In the genomic region with DNA sequence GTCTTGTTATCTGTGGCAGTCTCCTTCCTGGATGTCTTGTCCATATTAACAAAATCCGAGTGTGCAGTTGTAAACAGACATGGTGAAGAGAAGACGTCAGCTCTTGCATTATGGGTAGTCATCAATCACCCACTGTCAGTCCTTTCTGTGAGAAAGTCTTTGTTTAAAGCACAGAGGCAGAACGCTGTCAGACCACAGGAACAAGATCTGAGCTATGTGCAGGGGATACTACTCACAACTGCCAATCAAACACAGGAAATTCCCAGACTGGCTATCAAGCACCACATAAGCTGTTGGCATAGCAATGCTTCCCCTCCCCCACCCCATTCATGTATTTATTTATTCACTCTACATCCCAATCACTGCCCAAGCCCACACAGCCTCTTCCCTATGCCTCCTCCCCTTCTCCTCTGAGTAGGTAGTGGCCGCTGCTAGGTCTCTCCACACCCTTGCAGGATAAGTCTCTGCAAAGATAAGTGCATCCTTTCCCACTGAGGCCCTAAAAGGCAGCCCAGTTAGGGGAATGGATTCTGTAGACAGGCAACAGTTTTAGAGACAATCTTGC, we compare ENCODE assay signal across 12 mouse cellular contexts.
DNase-seq lines count a peak whose midpoint lies in the region; ATAC-seq and TF ChIP-seq lines count a peak whose summit lies in the region.
"Had no signal": no experiment of that assay in that cellular context is flagged by ENCODE, and none has a peak within 500 bp of the region (broad histone marks: within the 10 kb centered on the region; RNA-seq: fewer than 3 reads in every experiment).

No protein-coding gene starts in this region.

- intact Hi-C loops in gastrocnemius, adult 2 months (cut with DNase I) = no loop called here

- DNase-seq in midbrain, embryonic 11.5 days (ENCODE audit: low spot score, missing footprints) = no peak
- DNase-seq in midbrain, embryonic 10.5 days (ENCODE audit: low spot score) = no peak
- DNase-seq in embryo, embryonic 11 days = peak; percentile 52
- peak; percentile 33 for DNase-seq in hindbrain, embryonic 14.5 days (ENCODE audit: low spot score)
- peak; percentile 9 for DNase-seq in midbrain, postnatal 0 days (ENCODE audit: low spot score)
- no peak for DNase-seq in gastrocnemius, adult 2 months
- no peak for DNase-seq in adrenal gland, adult (ENCODE audit: inconsistent age in 2 of 2, low spot score in 1 of 2)
- DNase-seq in spleen, adult 18-20 months = no peak
- DNase-seq: cerebellum, adult 9-10 months; gastrocnemius, postnatal 36 days; kidney, adult 2 months had no signal

- no peak overlapping the region for H3K27ac ChIP-seq in midbrain, embryonic 11.5 days (ENCODE audit: low read depth, low read length)
- H3K27ac ChIP-seq in midbrain, embryonic 10.5 days (replicated peaks) = no peak overlapping the region
- H3K27ac ChIP-seq in hindbrain, embryonic 14.5 days = no peak overlapping the region
- H3K27ac ChIP-seq in midbrain, postnatal 0 days (ENCODE audit: low read depth, low read length) = no peak overlapping the region
- no peak overlapping the region for H3K27ac ChIP-seq in gastrocnemius, adult 2 months

- ATAC-seq in midbrain, embryonic 11.5 days (ENCODE audit: low FRiP score) = peak; percentile 71
- ATAC-seq in hindbrain, embryonic 14.5 days (ENCODE audit: low FRiP score) = peak; percentile 17; the same call in 1 of the 2 replicates
- ATAC-seq in midbrain, postnatal 0 days (ENCODE audit: low FRiP score) = 0 out of 2 replicates have a peak, but pooled peaks have one; percentile 31
- ATAC-seq: forebrain, embryonic 14.5 days had no signal

- H3K9me3 ChIP-seq in midbrain, embryonic 11.5 days (ENCODE audit: control insufficient read depth, low read length) = no peaks in the 10 kb centered on the region
- no peaks in the 10 kb centered on the region for H3K9me3 ChIP-seq in midbrain, embryonic 10.5 days (replicated peaks)
- no peaks in the 10 kb centered on the region for H3K9me3 ChIP-seq in hindbrain, embryonic 14.5 days (ENCODE audit: control insufficient read depth, low read length)
- H3K9me3 ChIP-seq in midbrain, postnatal 0 days (ENCODE audit: low read length) = no peaks in the 10 kb centered on the region

- H3K4me2 ChIP-seq in midbrain, embryonic 11.5 days = no peak overlapping the region
- no peak overlapping the region for H3K4me2 ChIP-seq in hindbrain, embryonic 14.5 days (replicated peaks)
- H3K4me2 ChIP-seq in midbrain, postnatal 0 days (ENCODE audit: low read depth, low read length, poor library complexity, severe bottlenecking) = no peak overlapping the region

- no peaks in the 10 kb centered on the region for H3K4me1 ChIP-seq in midbrain, embryonic 11.5 days (ENCODE audit: control insufficient read depth, insufficient read depth, low read length)
- 0 out of 2 replicates have a peak, but pooled peaks cover 5% of the 10 kb centered on the region for H3K4me1 ChIP-seq in midbrain, embryonic 10.5 days
- no peaks in the 10 kb centered on the region for H3K4me1 ChIP-seq in hindbrain, embryonic 14.5 days (replicated peaks; ENCODE audit: control insufficient read depth, insufficient read depth, low read length)
- no peaks in the 10 kb centered on the region for H3K4me1 ChIP-seq in midbrain, postnatal 0 days (ENCODE audit: insufficient read depth, low read length)

- no peaks in the 10 kb centered on the region for H3K36me3 ChIP-seq in midbrain, embryonic 11.5 days (ENCODE audit: control insufficient read depth, insufficient read depth, low read length)
- no peaks in the 10 kb centered on the region for H3K36me3 ChIP-seq in midbrain, embryonic 10.5 days
- H3K36me3 ChIP-seq in hindbrain, embryonic 14.5 days (replicated peaks; ENCODE audit: control insufficient read depth, insufficient read depth) = no peaks in the 10 kb centered on the region
- H3K36me3 ChIP-seq in midbrain, postnatal 0 days (ENCODE audit: insufficient read depth, low read length) = no peaks in the 10 kb centered on the region

- 59% methylated on average over 4 of the region's 4 CpGs for whole genome bisulfite sequencing in midbrain, embryonic 11.5 days
- WGBS in midbrain, embryonic 10.5 days = 70% methylated on average over 4 of the region's 4 CpGs
- WGBS in hindbrain, embryonic 14.5 days = 32% methylated on average over 4 of the region's 4 CpGs
- 42% methylated on average over 4 of the region's 4 CpGs for WGBS in midbrain, postnatal 0 days

- H3K4me3 ChIP-seq in midbrain, embryonic 11.5 days (ENCODE audit: low read depth, low read length) = no peak overlapping the region
- no peak overlapping the region for H3K4me3 ChIP-seq in midbrain, embryonic 10.5 days
- H3K4me3 ChIP-seq in hindbrain, embryonic 14.5 days (replicated peaks; ENCODE audit: low read length) = no peak overlapping the region
- no peak overlapping the region for H3K4me3 ChIP-seq in midbrain, postnatal 0 days (ENCODE audit: low read depth, low read length)
- H3K4me3 ChIP-seq in gastrocnemius, adult 2 months = no peak overlapping the region

- no peak overlapping the region for H3K9ac ChIP-seq in midbrain, embryonic 11.5 days (ENCODE audit: low read length)
- H3K9ac ChIP-seq in hindbrain, embryonic 14.5 days = no peak overlapping the region
- H3K9ac ChIP-seq in midbrain, postnatal 0 days (replicated peaks; ENCODE audit: low read length, poor library complexity, severe bottlenecking) = no peak overlapping the region

- no peaks in the 10 kb centered on the region for H3K27me3 ChIP-seq in midbrain, embryonic 11.5 days (ENCODE audit: control insufficient read depth, insufficient read depth, low read length)
- no peaks in the 10 kb centered on the region for H3K27me3 ChIP-seq in midbrain, embryonic 10.5 days (ENCODE audit: low read depth, poor library complexity, severe bottlenecking)
- H3K27me3 ChIP-seq in hindbrain, embryonic 14.5 days (ENCODE audit: control insufficient read depth, insufficient read depth, low read length) = no peaks in the 10 kb centered on the region
- H3K27me3 ChIP-seq in midbrain, postnatal 0 days (ENCODE audit: insufficient read depth, low read length) = no peaks in the 10 kb centered on the region

- no peak for TF ChIP-seq CTCF in midbrain, postnatal 0 days (IDR thresholded peaks at IDR 0.05)
- TF ChIP-seq CTCF in gastrocnemius, adult 2 months (IDR thresholded peaks at IDR 0.05) = no peak

Comparison
In these comparisons a context has a peak if more than half of its experiments do, and no peak if none do; other contexts are left out.
1. DNase-seq: peak in embryo, embryonic 11 days (single experiment), hindbrain, embryonic 14.5 days (single experiment) and midbrain, postnatal 0 days (single experiment); none in midbrain, embryonic 11.5 days (single experiment), midbrain, embryonic 10.5 days (single experiment), gastrocnemius, adult 2 months (single experiment), adrenal gland, adult (0 of 2) and spleen, adult 18-20 months (0 of 2).
2. ATAC-seq: peak in every context shown above with its lines; median percentile 71 in midbrain, embryonic 11.5 days; 31 in midbrain, postnatal 0 days; 17 in hindbrain, embryonic 14.5 days.